Mouse (Mus musculus) forebrain, postnatal 0 days (tissue): ENCODE data around the gene Tespa1. TPM values are rescaled to one million over a fixed set of nuclear protein-coding genes. Genes with fewer than 3 reads are reported as not detected.
"Not testable (repeated sequence)": the region's sequence is repeated elsewhere in the genome, so short reads cannot be mapped to it uniquely, and the experiment has no call there.

Experiments
- ATAC-seq: fragments of 200-750 bp; cut with Nextera tagmentation; 2 replicates; pipeline ENCODE4 v1.8.0; 2017; ENCODE audit warnings: mild to moderate bottlenecking, moderate library complexity
- DNase-seq: peaks from one replicate; pipeline ENCODE4 v3.0.0-alpha.2; 2015
- H3K27ac ChIP-seq: fragments of 300-500 bp; sonication (generic); 2 replicates; pipeline ENCODE4 v1.5.1; 2014; ENCODE audit warnings: low read depth, mild to moderate bottlenecking, antibody characterized with exemption, low read length, moderate library complexity, mixed read lengths
- H3K27me3 ChIP-seq: fragments of 300-500 bp; sonication (generic); 2 replicates; pipeline ENCODE4 v1.6.1; 2014; ENCODE audit warnings: mild to moderate bottlenecking, low read length, mixed read lengths; ENCODE audit not compliant: insufficient read depth
- H3K36me3 ChIP-seq: fragments of 300-500 bp; sonication (generic); 2 replicates; pipeline ENCODE4 v1.6.1; 2014; ENCODE audit warnings: mild to moderate bottlenecking, moderate library complexity; ENCODE audit not compliant: insufficient read depth
- H3K4me1 ChIP-seq: fragments of 300-500 bp; sonication (generic); 2 replicates; pipeline ENCODE4 v1.6.1; 2014; ENCODE audit warnings: antibody characterized with exemption; ENCODE audit not compliant: insufficient read depth
- H3K4me2 ChIP-seq: fragments of 300-500 bp; sonication (generic); 2 replicates; pipeline ENCODE4 v1.6.1; 2014; ENCODE audit warnings: low read depth, mild to moderate bottlenecking, moderate library complexity
- H3K4me3 ChIP-seq: fragments of 300-500 bp; sonication (generic); 2 replicates; pipeline ENCODE4 v1.5.1; 2014; ENCODE audit warnings: low read depth, low read length, mixed read lengths
- H3K9ac ChIP-seq: fragments of 300-500 bp; sonication (generic); 2 replicates; pipeline ENCODE4 v1.6.1; 2014; ENCODE audit warnings: mild to moderate bottlenecking
- H3K9me3 ChIP-seq: fragments of 300-500 bp; sonication (generic); 2 replicates; pipeline ENCODE4 v1.6.1; 2016; ENCODE audit warnings: low read length
- CTCF ChIP-seq: sonication (generic); IDR thresholded peaks from 2 replicates; pipeline ENCODE4 v1.5.1; 2016; ENCODE audit warnings: antibody characterized with exemption, control low read depth, low read depth
- WGBS: fragments of 180-500 bp; shearing (Covaris S2); extraction: QIAGEN DNeasy Blood & Tissue Kit; methylation state at CpG from one replicate; pipeline ENCODE4 v1.1.7; 2014; 5-methylcytosine and 5-hydroxymethylcytosine counted together
- polyA plus RNA-seq: library from polyadenylated mRNA; unstranded; fragments of >200 nt; fragmentation: Nextera tagmentation; extraction: Ambion mirVana; gene quantifications from 2 replicates; pipeline ENCODE4 v1.2.1, GENCODE M21; 2015
- total RNA-seq: library from RNA; depleted of rRNA; stranded (reverse); fragments of >200 nt; gene quantifications from 2 replicates; pipeline ENCODE4 v1.2.3, GENCODE M21; 2014

Tespa1 gene
- total and polyA plus RNA-seq, 2 experiments from 2014 or later, result not detected

DNA sequence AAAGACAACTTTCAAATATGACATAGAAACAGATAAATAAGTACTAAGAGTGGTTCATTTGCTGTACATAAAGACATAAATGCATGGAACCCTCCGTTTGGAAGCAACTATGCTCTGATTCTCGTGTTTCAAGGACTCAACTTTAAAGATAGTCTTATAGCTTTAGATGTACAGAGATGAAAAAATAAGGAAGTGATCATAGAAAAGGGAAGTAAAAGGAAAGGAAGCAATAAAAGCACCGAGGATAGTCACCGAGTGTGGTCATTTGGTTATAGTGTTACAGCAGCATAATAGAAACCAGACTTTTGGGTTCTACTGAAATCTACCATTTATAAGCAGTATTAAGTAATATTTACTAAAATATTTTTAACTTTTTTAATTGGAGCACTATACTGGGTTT, 4.0 kb upstream of the Tespa1 start:
- ATAC-seq (no peak), DNase-seq (no peak)
- Histone ChIP-seq H3K9ac (no peak overlapping the region), H3K27me3 (no peaks in the 10 kb centered on the region), H3K4me1 (no peaks in the 10 kb centered on the region), H3K4me3 (no peak overlapping the region), H3K9me3 (no peaks in the 10 kb centered on the region), H3K36me3 (no peaks in the 10 kb centered on the region), H3K4me2 (no peak overlapping the region), H3K27ac (no peak overlapping the region)
- no peak for TF ChIP-seq CTCF
- WGBS, result 85% methylated on average over 4 of the region's 4 CpGs

DNA sequence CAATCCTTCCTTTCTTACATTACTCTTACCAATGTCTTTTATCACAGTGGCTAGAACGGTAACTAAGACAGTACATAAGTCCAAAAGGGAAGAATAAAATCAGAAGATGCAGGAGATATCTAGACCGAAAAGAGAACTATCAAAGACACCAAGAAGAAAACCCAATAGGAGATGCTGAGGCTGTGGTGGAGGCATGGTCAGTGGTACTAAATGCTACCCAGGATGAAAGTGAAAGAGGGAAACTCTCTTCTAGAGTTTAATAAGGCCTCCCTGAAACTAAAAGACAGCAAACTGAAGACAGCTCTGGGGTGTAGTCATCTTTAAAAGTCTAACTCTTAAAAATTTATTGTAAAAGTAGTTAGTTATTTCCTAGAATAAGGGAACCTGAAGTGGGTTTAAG, 2.0 kb upstream of the Tespa1 start:
- DNase-seq (no peak), ATAC-seq (no peak)
- no peak for TF ChIP-seq CTCF
- Histone ChIP-seq H3K9me3 (no peaks in the 10 kb centered on the region), H3K9ac (no peak overlapping the region), H3K4me1 (no peaks in the 10 kb centered on the region), H3K27me3 (no peaks in the 10 kb centered on the region), H3K36me3 (no peaks in the 10 kb centered on the region), H3K4me2 (no peak overlapping the region), H3K4me3 (no peak overlapping the region), H3K27ac (no peak overlapping the region)
- WGBS, result 93% methylated on average over 2 of the region's 2 CpGs

DNA sequence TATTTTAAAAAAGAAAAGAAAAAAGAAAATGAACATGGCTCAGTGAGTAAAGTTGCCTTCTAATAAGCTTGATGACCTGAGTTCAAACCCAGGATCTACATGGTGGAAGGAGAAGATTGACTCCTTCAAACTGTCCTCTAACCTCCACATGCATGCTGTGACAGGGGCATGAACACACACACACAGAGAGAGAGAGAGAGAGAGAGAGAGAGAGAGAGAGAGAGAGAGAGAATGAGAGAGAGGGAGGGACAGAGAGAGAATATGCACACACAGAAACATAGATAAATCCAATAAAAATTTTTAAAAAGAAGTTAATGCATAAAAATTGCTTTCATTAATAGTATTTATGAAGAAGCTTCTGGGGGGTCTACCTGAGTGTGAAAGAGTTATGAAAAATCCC, 608 bp upstream of the Tespa1 start:
- no peaks in the 10 kb centered on the region for H3K4me1 ChIP-seq
- H3K27me3 ChIP-seq, result no peaks in the 10 kb centered on the region
- H3K4me3 ChIP-seq, result no peak overlapping the region
- DNase-seq, result no peak
- H3K27ac ChIP-seq, result no peak overlapping the region
- no peak overlapping the region for H3K9ac ChIP-seq
- TF ChIP-seq CTCF, result no peak
- no peaks in the 10 kb centered on the region for H3K36me3 ChIP-seq
- ATAC-seq, result no peak
- H3K4me2 ChIP-seq, result no peak overlapping the region
- no peaks in the 10 kb centered on the region for H3K9me3 ChIP-seq

DNA sequence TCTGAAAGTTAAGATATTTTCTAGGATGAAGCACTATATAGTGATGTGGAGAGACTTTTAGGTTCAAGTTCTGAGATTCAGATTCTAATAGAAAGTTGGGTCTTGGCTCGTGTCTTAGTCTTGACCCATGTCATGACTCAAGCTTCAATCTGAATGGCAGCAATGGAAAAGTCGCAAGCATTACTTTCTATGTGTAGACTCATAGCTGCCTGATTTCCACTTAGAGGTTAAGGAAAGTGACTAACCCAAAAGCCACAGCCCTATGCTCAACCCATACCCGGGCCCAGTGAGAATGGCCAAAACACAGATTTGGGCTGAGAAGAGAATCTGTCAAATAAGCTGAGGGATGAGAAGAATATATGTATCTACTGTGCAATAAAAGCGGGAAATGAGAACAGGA, 1.6 kb downstream of the Tespa1 start:
- no peaks in the 10 kb centered on the region for H3K36me3 ChIP-seq
- no peak overlapping the region for H3K9ac ChIP-seq
- H3K4me1 ChIP-seq, result no peaks in the 10 kb centered on the region
- H3K4me2 ChIP-seq, result no peak overlapping the region
- ATAC-seq (no peak), DNase-seq (no peak)
- H3K27ac ChIP-seq, result no peak overlapping the region
- no peaks in the 10 kb centered on the region for H3K27me3 ChIP-seq
- no peak overlapping the region for H3K4me3 ChIP-seq
- 93% methylated on average over 4 of the region's 4 CpGs for WGBS
- TF ChIP-seq CTCF, result no peak
- H3K9me3 ChIP-seq, result no peaks in the 10 kb centered on the region

DNA sequence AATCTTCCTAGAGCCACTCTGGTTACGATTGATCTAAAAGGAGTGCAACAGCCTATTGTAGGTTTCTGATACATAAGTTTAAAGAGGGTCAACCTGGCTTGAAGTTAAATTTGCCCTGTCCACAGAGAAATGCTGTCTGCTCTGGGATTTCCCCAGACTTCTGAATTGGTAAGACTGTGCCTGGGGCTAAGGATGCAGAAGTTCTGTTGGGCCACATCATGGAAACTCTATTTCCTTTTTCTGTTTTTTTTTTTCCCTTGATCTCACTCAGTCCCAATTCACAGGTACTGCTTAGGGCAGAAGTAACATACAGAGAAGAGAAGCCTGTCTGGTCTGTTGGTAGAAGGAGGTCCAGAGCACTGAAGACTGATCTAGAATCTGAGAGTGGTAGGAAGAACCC, 8.0 kb downstream of the Tespa1 start:
- no peak for DNase-seq
- no peak overlapping the region for H3K4me3 ChIP-seq
- no peak for TF ChIP-seq CTCF

DNA sequence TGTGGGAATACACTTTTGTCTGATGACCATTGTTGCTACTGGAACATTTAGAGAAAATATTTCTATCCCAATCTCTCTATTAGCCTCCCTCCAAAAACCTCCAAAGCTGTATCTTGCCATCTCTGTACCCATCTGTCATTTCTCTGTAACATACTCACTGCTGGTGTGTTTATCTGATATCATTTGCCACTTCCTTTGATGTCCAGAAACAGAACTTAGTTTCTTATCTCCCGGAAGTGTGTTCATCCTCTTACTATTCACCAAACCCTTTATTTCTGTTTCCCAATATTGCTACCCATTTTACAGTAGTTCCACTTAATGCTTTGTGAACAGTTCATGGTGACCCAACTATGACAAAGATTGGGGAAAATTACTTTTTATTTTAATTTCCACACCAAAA, 13.7 kb downstream of the Tespa1 start:
- H3K27ac ChIP-seq, result no peak overlapping the region
- no peak overlapping the region for H3K4me2 ChIP-seq
- H3K4me3 ChIP-seq, result no peak overlapping the region
- TF ChIP-seq CTCF, result no peak
- H3K36me3 ChIP-seq, result no peaks in the 10 kb centered on the region
- DNase-seq (no peak), ATAC-seq (no peak)
- no peaks in the 10 kb centered on the region for H3K9me3 ChIP-seq
- H3K4me1 ChIP-seq, result no peaks in the 10 kb centered on the region
- 90% methylated on average over 1 of the region's 1 CpGs for whole genome bisulfite sequencing
- H3K9ac ChIP-seq, result no peak overlapping the region
- H3K27me3 ChIP-seq, result no peaks in the 10 kb centered on the region

More for the DNA sequence above, 8.0 kb downstream of the Tespa1 start:
- Histone ChIP-seq H3K4me2 (no peak overlapping the region), H3K9ac (no peak overlapping the region), H3K27me3 (no peaks in the 10 kb centered on the region), H3K4me1 (no peaks in the 10 kb centered on the region), H3K27ac (no peak overlapping the region), H3K36me3 (no peaks in the 10 kb centered on the region), H3K9me3 (no peaks in the 10 kb centered on the region)
- ATAC-seq, result no peak
- 85% methylated on average over 1 of the region's 1 CpGs for WGBS

DNA sequence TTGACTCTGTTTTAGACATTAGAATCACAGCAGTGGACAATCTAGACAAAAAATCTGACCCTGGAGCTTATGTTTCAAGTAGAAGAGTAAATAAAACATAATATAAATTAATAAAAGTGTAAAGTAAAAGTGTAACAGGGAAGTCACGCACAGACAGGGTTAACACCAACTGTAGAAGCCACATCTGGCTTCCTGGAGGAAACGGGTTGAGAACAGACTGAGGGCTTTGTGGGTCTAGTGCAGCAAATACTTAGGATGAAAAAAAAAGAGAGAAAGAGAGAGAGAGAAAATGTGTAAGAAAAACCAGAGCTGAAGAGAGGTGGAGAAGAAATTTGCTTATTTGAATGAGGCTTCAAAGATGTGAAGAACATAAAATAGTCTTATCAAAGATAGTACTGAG, 14.9 kb downstream of the Tespa1 start:
- Histone ChIP-seq H3K4me2 (no peak overlapping the region), H3K9ac (no peak overlapping the region), H3K4me3 (no peak overlapping the region), H3K27ac (no peak overlapping the region), H3K9me3 (no peaks in the 10 kb centered on the region), H3K36me3 (no peaks in the 10 kb centered on the region), H3K4me1 (no peaks in the 10 kb centered on the region), H3K27me3 (no peaks in the 10 kb centered on the region)
- WGBS, result 83% methylated on average over 2 of the region's 2 CpGs
- DNase-seq (no peak), ATAC-seq (no peak)
- TF ChIP-seq CTCF, result no peak

DNA sequence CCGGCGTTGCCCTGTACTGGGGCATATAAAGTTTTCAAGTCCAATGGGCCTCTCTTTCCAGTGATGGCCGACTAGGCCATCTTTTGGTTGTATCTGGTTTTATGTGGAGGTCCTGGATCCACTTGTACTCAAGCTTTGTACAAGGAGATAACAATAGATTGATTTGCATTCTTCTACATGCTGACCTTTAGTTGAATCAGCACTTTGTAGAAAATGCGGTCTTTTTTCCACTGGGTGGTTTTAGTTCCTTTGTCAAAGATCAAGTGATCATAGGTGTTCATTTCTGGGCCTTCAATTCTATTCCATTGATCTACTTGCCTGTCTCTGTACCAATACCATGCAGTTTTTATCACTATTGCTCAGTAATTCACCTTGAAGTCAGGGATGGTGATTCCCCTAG, 17.4 kb downstream of the Tespa1 start:
- ATAC-seq, H3K27me3 ChIP-seq, H3K9me3 ChIP-seq, H3K36me3 ChIP-seq, H3K4me2 ChIP-seq, H3K27ac ChIP-seq, H3K9ac ChIP-seq, DNase-seq, H3K4me3 ChIP-seq, H3K4me1 ChIP-seq: not testable (repeated sequence)
- 93% methylated on average over 4 of the region's 4 CpGs for WGBS
